Mouse (Mus musculus) layer of hippocampus, adult 9-11 months (tissue): Measurements from ENCODE around the gene Drd4.
A peak's percentile ranks its signal among the peaks of the same experiment; 100 is the strongest.

Experiments
- DNase-seq: peaks from one replicate; pipeline ENCODE4 v3.0.0; 2022

Drd4 gene

DNA sequence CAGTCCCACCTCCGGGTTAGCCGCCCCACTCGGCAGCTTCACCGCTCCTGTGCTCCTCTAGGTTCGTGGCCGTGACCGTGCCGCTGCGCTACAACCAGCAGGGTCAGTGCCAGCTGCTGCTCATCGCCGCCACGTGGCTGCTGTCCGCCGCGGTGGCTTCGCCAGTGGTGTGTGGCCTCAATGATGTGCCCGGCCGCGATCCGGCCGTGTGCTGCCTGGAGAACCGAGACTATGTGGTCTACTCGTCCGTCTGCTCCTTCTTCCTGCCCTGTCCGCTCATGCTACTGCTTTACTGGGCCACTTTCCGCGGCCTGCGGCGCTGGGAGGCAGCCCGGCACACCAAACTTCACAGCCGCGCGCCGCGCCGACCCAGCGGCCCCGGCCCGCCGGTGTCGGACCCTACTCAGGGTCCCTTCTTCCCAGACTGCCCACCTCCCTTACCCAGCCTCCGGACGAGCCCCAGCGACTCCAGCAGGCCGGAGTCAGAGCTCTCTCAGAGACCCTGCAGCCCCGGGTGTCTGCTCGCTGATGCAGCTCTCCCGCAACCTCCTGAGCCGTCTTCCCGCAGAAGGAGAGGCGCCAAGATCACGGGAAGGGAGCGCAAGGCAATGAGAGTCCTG lies 2.2 kb downstream of the Drd4 start:
- no peak for DNase-seq

DNA sequence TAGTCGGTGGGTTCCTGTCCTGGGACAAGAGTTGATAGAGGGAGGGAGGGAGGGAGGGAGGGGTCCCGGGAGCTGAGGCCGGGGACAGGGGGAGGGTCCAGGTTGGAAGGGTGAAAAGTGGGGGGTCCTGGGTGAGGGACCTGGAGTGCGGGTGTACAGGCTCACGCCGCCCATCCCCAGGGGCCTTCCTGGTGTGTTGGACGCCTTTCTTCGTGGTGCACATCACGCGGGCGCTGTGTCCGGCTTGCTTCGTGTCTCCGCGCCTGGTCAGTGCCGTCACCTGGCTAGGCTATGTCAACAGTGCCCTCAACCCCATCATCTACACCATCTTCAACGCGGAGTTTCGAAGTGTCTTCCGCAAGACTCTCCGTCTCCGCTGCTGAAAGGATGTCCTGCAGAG lies 2.7 kb downstream of the Drd4 start:
- no peak for DNase-seq

DNA sequence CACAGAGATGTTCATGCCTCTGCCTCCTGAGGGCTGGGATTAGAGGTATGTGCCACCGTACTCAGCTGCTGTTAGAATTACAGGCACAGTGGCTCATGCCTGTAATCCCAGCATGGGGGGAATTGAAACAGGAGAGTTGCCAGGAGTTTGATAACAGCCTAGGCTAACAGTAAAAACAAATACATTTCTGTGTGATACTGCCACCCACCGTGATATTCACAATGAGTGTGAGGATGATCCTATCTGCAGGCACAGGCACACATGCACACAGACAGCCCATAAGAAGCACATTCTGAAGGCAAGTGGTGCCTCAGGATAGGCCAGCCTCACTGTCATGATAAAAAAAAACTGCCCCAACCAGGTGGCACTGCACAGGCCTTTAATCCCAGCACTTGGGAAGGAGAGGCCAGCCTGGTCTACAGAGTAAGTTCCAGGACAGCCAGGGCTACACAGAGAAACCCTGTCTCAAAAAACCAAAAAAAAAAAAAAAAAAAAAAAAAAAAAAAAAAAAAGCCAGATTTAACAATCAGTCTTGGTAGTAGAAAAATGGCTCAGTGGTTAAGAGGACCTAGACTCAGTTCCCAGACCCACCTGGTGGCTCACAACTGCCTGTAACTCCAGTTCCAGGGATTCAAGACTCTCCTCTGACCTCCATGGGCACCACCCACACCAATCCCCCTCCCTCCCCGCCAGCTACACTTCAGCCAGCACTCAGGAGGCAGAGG lies 6.3 kb downstream of the Drd4 start:
- DNase-seq, result no peak

DNA sequence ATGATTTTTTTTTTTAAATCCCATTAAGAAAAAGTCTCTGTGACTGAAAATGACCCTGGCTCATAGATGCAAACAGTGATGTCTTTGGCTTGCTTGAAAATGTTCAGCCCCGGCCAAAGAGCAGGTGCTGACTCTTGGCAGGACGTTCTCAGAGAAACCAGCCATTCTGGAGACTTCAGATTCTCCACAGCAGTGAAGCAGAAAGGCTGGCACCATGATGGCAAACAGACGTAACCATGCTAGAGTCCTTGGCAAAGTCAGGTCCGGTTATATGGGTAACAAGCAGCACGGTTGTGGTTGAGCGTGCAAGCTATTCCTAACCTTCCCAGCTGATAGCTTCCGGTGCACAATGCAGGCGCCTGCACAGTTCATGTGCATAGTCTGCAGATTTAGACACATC lies 7.4 kb downstream of the Drd4 start:
- no peak for DNase-seq

DNA sequence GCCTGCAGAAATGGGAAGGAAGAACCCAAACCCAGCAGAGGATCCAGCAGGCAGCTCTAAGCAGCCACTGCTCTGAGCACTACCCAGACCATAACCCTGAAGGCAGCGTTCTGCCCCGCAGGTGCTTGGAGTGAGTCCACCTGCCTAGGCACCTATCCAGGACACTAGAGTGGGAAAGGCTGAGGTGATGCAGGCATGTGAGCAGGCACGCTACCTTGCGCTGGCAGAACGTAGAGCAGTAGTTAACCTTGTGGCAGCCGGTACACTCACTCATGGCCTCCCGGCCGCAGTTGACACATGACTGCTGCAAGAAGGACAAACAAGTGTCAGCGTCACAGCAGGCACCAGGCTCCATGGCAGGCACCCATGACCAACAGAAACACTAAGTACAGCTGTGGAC lies 9.6 kb downstream of the Drd4 start:
- DNase-seq, result no peak

DNA sequence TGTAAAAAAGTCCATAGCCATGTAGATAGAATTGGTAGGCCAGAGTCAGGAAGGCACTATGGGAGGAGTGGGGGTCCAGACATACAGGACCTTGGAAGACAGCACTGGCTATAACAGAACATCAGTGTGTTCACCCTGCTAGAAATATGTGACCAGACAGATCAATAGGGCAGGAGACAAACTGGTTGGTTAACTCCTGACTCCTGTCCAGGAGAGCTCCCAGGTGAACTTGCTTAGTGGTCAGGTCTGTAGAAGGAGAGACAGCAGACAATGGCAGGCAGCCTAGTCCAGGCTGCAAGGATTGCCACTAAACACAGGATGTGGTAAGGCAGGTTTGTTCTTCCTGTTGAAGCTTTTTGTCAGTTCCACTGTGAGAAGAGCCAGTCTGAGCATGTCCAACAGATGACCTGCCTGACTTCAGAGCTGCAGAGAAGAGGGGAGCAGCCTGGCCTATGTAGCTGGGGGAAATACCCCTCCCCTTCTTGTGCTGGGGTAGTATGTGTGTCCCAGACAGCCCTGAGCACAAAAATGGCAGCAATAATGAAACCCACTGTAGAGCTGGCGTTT lies 11.0 kb downstream of the Drd4 start:
- no peak for DNase-seq

DNA sequence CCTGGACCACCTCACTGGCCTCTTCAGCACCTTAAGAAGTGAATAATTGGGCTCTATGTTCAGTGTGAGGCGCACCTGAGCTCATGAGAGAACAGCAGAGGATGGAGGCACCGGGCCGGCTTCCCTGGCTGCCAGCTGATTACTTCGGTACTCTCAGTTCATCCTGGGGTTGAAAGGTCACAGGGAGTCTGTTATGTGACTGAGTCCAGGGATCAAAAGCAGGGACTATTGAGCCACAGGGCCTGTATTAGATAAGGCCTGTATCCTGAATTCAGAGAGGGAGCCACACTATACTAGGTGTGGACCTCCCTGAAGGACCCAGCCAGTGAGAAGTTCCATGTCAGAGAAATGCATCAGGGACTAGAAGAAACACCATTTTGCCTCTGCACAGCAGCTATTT lies 12.7 kb downstream of the Drd4 start:
- DNase-seq, result no peak

DNA sequence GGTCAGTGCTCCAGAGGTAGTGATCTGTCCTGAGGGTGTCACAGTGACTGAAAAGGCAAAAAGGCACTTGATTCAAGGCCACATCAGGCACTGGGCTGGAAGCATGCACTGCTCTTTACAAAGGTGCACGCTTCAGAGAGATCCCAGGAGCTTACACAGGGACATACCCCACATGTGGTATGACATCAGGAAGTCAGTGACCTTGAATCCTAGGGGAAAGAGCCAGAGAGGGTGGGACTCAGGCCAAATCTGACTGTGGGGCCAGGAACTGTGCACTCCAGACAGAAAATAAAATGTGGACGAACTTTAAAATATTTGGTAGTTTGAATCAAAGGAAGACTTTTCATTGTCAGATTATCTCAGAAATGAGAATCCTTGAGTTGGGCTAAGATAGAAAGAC lies 22.6 kb downstream of the Drd4 start:
- no peak for DNase-seq

DNA sequence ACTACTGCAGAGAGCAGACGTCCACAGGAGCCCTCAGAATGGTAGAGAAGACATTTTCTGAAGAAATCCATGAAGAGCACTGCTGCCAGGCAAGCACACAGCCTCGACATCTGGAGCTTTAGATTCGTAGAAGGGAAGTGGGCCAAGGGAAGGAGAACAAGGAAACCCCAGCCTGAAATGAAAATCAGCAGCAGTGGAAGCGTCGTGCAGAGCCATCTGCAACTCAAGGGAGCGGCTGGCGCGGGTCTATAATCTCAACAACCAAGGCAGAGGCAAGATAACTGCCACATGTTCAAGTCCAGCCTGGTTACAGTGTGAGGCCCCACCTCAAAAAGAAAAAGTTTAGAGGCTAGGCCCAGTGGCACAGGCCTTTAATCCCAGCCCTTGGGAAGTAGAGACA lies 23.3 kb downstream of the Drd4 start:
- peak; percentile 24 for DNase-seq

DNA sequence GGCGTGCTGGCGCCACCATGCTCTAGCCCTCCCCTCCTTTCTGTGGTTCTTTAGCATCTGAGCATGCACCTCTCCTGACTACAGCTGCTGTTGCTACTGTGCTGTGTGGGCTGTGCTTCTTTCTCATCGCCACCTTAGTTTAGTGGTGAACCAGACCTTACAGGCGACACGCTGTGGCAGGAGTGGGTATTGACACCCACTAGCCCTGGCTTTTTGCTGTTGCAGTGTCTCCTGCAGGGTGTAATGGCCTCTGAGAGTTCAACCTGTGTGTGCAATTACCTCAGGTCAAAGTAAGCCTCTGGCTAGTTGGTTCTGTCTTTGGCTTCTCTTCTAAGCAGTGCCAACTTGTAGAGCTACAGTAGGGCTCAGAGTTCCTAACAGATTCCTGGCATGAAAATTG lies 24.2 kb downstream of the Drd4 start:
- peak; percentile 29 for DNase-seq

DNA sequence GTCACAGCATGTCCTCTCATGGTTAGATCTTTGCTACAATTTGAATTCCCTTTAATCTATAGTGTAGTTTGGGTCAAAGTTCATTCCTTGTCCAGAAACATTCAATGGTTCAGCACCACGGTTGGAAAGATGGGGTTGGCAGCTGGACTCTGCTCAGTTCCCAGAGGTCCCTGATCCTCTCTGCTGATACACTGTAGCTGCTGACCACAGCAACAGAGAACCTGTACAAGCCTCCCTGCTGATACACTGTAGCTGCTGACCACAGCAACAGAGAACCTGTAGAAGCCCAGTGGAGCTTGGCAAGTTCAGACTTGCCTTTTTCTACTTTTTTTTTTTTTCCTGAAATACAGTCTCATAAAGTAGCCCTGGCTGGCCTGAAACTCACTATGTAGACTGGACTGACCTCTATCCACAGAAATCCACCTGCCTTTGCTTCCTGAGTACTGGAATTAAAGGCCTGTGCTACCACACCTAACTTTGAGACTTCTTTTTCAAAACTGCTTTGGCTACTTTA lies 25.9 kb downstream of the Drd4 start:
- no peak for DNase-seq

DNA sequence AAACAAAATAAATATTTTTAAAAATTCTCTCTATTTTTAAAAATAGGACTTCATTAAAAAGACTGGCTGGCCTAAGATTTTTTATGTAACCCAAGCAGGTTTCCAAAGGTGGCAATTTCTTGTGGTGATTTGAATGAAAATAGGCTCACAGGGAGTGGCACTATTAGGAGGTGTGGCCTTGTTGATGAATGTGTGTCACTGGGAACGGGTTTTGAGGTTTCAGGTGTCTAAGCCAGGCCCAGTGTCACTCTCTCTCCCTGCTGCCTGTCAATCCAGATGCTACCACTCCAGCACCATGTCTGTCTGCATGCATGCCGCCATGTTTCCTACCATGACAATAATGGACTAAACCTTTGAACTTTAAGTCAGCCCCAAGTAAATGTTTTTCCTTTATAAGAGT lies 27.6 kb downstream of the Drd4 start:
- no peak for DNase-seq

DNA sequence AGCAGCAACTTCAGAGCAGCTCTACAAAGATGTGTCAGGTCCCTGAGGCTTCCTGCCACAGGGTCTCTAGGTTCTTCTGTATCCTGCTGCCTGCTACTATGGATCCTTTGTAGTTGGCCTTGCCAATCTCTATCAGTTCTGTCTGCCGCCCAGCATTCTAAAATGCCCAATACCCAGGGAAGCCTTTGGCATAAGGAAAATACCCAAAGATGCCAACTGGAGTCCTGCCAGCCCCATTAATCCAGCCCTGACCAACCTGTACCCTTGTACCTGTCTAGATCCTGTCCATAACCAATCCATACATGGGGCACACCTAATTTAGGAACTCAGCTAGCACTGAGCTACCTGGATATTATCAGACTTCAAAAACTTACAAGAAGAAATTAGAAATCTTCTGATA lies 32.9 kb downstream of the Drd4 start:
- no peak for DNase-seq

DNA sequence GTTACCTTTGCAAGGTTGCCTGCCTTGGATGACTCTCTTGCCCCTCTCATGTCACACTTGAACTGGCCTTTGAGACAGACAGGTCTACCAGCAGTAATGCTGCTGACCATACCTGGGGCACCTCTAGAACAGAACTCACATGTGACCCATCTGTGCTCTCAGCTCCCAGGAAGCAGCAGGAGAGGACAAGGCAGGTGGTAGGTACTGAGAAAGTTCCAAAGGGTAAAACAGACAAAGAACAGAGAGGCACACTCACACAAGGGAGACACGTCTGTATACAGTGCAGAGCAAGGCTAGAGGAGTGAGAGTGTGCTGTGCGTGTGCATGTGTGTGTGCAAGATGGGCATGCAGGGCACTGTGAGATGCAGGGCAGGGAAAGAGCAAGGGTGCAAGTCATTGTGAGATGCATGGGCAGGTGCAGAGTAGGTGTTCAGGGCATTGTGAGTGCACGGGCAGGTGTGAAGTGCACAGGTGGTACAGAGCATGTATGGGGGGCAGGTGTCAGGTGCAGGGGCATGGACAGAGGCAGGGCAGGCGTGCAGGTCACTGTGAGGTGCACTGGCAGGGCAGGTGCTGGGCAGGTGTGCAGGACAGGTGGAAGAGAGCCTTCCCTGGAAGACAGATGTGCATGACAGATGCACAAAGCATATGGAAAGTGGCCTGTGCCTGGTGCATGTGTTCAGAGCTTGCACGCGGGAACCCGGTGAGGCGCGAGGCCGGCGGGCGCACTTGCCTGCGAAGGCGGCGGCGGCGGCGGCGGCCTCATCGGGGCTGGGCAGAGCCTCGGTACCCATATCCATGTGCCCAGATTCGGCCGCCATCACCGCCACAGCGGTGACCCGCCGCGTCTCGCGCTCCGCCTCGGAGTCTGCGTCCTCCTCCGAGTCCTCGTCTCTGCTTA lies 35.0 kb downstream of the Drd4 start:
- peak; percentile 68 for DNase-seq

DNA sequence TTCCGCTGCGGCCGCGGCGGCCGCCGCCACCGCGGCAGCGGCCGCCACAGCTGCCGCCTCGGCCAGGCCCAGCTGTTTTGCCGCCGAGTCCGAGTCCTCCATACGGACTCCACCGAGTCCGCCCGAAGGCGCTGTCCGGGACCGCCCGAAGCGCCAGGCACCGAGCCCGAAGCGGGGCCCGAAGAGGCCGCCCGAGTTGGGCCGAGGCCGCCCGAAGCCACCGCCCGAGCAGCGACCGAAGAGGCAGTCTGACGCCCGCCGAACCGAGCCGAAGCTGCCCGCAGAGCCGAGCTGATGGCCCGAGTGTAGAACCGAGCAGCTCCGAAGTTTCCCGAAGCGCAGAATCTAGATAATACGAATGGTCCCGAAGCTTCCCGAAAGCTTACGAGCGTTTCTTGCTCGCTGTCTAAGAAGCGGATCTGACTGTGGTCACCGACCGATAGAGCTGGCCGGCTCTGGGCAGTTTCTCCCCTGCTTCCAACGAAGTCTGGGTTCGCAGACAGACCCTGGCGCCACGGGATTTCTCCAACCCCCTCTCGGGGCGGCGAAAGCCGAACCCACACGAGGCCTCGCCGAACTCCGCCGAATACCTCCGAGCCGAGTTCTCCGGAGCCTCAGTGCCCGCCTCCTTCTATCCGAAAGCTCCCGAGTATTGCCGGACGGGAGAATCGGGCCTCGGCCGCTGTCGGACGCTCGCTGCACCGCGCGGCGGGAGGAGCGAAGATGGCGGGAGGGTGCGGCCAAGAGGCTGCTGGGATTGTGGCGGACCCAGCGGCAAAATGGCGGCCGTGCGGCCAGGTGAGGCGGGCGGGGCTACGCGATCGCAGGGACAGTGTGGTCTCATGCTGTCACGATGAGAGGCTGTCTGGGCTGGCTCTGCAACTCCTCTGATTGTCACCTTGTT lies 35.9 kb downstream of the Drd4 start, which contains the start of the genes Deaf1 and Tmem80:
Deaf1 (minus strand) TSS at position 222 of the 904 bp plus-strand sequence.
Tmem80 (plus strand) TSS at position 271 of the 904 bp plus-strand sequence.
- peak; percentile 100 for DNase-seq

DNA sequence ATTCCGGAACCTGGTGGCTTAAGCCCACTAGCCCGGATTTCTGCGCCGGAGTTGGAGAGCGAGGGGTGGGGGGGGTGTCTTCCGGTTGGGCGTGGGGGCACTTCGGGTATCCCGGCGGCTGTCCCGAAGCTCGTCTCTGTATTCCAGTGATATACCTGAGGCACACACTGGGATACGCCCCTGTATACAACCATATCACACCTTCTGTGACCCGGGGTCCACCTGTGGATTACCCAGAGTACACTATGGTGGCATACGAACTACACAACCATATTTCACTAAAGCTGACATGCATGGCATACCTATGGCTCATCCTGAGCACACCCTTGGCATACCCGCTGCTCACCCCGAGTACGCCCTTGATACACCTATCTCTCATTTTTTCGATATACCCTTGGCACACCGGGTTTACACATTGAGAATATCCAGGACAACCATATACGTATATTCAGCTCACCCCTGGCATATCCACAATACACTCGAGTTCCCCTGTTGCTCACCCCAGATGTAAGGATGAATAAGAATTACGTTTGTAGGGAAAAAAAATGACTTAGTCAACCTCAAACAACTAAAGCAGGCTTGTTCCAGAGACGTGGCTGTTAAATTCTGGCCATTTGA lies 36.7 kb downstream of the Drd4 start:
- DNase-seq, result peak; percentile 51

DNA sequence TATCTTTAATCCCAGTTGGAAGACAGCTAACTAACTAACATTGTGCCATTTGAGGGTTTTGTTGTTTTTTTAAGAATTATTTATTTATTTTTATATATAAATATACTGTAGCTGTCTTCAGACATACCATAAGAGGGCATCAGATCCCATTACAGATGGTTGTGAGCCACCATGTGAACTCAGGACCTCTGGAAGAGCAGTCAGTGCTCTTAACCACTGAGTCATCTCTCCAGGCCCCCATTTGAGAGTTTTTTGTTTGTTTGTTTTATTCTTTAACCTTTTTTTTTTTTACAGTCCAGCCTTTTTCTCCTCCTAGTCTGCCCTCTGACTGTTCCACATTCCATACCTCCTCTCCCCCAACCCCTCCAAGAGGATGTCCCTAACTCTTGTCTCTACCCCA lies 38.9 kb downstream of the Drd4 start:
- DNase-seq, result no peak

DNA sequence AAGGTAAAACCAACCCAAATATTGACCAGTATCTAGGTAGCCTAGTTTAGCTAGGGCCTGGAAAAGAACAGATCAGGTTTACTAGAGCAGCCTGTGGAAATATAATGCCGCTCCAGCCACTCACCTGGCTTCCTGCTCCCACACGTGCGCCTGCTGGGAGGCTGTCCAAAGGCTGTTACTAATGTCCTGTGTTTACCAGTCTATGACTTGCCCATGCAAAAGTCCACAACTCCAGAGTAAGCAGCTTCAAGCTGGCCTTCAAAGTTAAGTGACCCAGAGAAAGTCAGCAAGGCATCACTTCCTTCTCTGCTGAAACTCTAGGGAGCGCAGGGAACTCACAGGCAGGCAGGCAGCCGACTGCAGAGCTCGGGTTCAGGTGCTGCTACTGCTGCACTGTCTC lies 40.2 kb downstream of the Drd4 start:
- no peak for DNase-seq

DNA sequence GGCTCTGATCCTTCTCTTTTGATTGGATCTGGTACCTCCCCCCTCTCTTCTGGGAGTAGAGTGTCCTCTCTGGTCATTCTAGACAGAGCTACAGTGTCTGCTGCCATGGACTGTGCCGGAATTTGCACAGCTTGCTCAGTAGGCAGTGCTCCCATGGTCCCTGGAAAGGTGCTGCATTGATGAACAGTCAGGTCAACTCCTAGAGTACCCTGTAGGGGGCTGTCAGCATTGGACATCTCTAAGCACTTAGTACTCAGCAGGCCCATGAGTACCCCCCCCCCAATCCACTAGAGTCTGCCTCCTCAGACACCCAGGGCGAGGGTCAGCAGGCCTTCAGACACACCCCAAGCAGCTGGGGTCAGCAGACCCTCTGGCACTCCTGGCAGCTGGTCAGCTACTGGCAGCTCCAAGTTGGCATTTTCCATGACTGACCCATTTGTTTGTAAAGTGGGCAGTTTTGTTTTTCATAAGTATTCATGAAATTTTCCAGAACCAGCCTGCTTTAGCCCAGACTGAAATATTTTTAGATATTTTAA lies 43.3 kb downstream of the Drd4 start:
- DNase-seq, result no peak

DNA sequence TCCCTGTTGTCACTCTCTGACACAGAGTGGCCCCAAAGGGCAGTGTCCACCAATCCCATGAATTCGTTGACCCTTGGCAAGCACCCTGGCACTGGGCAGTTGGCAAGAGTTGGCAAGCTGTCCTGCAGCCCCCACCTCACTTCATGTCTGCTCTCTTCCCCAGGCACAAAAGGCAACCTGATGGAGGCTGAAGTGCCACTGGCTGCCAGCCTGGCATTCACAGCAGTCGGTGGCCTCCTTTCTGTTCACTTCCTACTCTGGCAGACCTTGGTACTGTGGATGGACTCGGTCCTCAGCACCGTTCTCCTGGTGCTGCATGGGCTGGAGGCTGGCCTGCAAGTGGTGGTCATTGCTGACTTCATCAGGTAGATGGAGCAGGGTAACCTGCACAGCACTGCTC lies 43.9 kb downstream of the Drd4 start:
- no peak for DNase-seq

DNA sequence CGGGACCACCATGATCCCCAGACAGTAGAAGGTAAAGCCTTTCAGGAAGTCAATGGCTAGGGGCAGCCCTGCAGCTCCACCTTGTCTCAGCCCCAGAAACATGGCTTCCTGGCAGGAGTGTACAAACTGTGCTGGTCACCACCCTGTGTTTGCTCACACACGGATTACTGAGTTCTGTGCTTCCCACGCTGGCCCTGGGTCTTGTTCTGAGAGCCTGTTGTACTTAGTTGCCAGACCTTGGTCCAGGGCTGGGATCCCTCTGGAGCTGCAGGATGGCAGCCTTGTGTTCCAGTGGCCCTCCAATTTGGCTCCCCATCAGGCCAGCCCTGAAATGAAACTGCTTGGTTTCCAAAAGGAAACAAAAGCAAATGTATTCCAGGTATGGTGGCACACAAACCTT lies 44.5 kb downstream of the Drd4 start:
- DNase-seq, result no peak
